Mouse (Mus musculus) embryonic facial prominence, embryonic 11.5 days (tissue): ENCODE results near the gene Cox19. TPM values are rescaled to one million over a fixed set of nuclear protein-coding genes. Genes with fewer than 3 reads are reported as not detected.

Source experiments
- ATAC-seq: fragments of 200-750 bp; cut with Nextera tagmentation; replicated peaks from 2 replicates; pipeline ENCODE4 v1.8.0; 2017; ENCODE audit warnings: low read depth; ENCODE audit not compliant: insufficient number of reproducible peaks, low FRiP score, low TSS enrichment
- DNase-seq: peaks from one replicate; pipeline ENCODE4 v3.0.0-alpha.2; 2015; ENCODE audit warnings: low spot score
- H3K27ac ChIP-seq: fragments of 300-500 bp; sonication (generic); replicated peaks from 2 replicates; pipeline ENCODE4 v1.5.1; 2014; ENCODE audit warnings: mild to moderate bottlenecking, low read depth, low read length, control low read depth
- H3K27me3 ChIP-seq: fragments of 300-500 bp; sonication (generic); 2 replicates; pipeline ENCODE4 v1.6.1; 2014; ENCODE audit warnings: mild to moderate bottlenecking, low read length, moderate library complexity, mixed read lengths; ENCODE audit not compliant: control insufficient read depth, insufficient read depth
- H3K36me3 ChIP-seq: fragments of 300-500 bp; sonication (generic); replicated peaks from 2 replicates; pipeline ENCODE4 v1.6.1; 2014; ENCODE audit warnings: low read depth, mild to moderate bottlenecking, low read length, moderate library complexity, mixed read lengths; ENCODE audit not compliant: control insufficient read depth, insufficient read depth
- H3K4me1 ChIP-seq: fragments of 300-500 bp; sonication (generic); 2 replicates; pipeline ENCODE4 v1.6.1; 2014; ENCODE audit warnings: low read length, mixed read lengths; ENCODE audit not compliant: control insufficient read depth, insufficient read depth
- H3K4me2 ChIP-seq: fragments of 300-500 bp; sonication (generic); 2 replicates; pipeline ENCODE4 v1.6.1; 2014; ENCODE audit warnings: low read depth, mild to moderate bottlenecking, control low read depth, low read length, moderate library complexity
- H3K4me3 ChIP-seq: fragments of 300-500 bp; sonication (generic); 2 replicates; pipeline ENCODE4 v1.5.1; 2014; ENCODE audit warnings: low read depth, low read length, control low read depth
- H3K9ac ChIP-seq: fragments of 300-500 bp; sonication (generic); replicated peaks from 2 replicates; pipeline ENCODE4 v1.6.1; 2014; ENCODE audit warnings: mild to moderate bottlenecking, control low read depth, low read length
- H3K9me3 ChIP-seq: fragments of 300-500 bp; sonication (generic); replicated peaks from 2 replicates; pipeline ENCODE4 v1.6.1; 2016; ENCODE audit warnings: mild to moderate bottlenecking, low read length, inconsistent platforms, mixed read lengths; ENCODE audit not compliant: control insufficient read depth
- WGBS: fragments of 180-500 bp; shearing (Covaris S2); extraction: QIAGEN DNeasy Blood & Tissue Kit; methylation state at CpG from one replicate; pipeline ENCODE4 v1.1.7; 2014; 5-methylcytosine and 5-hydroxymethylcytosine counted together
- polyA plus RNA-seq: library from polyadenylated mRNA; unstranded; fragments of >200 nt; fragmentation: Nextera tagmentation; extraction: Ambion mirVana; gene quantifications from 2 replicates; pipeline ENCODE4 v1.2.1, GENCODE M21; 2014

The Cox19 gene
- polyA plus RNA-seq, 1 experiment from 2014 or later: 116 TPM

DNA sequence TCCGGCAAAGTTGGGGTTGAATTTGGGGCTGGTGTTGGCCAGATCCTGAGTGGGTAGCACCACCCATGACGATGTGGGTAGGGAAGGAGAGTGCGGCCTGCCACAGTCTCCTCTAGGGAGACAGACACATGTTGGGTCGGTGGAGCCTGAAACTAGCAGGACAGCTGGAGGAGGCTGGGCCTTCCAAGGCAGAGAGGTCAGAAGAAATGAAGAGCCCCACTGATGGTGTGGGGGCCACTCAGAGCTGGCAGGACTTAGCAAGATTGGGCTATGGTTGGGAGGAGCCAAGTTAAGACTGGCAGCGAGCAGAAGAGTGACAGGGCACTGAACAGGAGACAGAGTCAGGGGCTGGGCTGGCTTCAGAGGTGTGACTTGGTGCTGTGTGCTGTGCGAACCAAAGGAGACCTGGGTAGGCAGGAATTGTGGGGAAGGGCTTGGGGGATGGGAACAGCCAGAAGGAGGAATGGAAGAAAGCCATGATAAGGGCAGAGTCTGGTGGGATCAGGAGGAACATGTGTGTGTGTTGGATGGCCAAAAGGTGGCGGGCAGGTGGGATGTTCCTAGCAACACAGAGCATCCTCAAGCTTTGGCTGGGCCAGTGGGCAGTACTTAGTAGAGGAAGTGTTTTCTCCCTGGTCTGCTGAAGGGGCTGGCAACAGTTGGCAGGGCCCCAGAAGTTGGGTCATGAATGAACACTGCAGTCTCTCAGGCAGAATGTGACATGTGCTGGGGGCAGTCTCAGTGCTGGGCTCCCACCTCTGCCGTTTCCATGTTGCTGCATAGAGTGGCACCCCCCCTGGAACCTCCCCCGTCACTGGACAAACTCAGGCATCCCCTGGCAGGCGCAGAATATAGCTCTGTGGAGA, 36.3 kb upstream of the Cox19 start:
- Histone ChIP-seq H3K27ac (0 out of 2 replicates have a peak overlapping the region, but pooled peaks have one; percentile 3), H3K4me1 (peaks cover 2% of the 10 kb centered on the region; the same call in 1 of the 2 replicates)
- WGBS: 83% methylated on average over 10 of the region's 10 CpGs

DNA sequence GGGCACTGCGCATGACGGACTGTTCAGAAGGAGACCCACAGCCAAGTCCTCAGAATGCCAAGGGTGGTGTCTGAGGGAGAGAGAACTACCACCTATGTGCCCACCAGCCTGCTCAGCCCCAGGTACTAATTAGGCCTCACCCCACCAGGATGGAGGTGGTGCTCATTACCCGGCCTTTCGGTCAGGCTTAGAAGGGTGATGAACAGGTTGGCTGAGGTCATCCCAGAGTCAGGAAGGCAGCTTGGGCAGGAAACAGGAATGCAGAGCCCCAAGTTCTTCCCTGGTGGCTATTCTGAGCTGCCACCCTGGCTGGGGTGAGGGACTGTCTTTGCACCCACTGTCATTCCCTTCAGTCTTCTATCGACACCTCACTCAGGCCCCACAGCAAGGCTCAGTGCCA, 34.8 kb upstream of the Cox19 start:
- Histone ChIP-seq H3K4me3 (no peak overlapping the region), H3K4me2 (no peak overlapping the region), H3K27me3 (no peaks in the 10 kb centered on the region), H3K27ac (no peak overlapping the region), H3K4me1 (peaks cover 3% of the 10 kb centered on the region; the same call in 1 of the 2 replicates), H3K36me3 (no peaks in the 10 kb centered on the region), H3K9ac (no peak overlapping the region), H3K9me3 (no peaks in the 10 kb centered on the region)
- WGBS: 96% methylated on average over 5 of the region's 5 CpGs
- DNase-seq (no peak), ATAC-seq (no peak)

More for the DNA sequence above, 36.3 kb upstream of the Cox19 start:
- H3K36me3 ChIP-seq: no peaks in the 10 kb centered on the region
- H3K4me3 ChIP-seq: no peak overlapping the region
- no peak for ATAC-seq
- no peaks in the 10 kb centered on the region for H3K9me3 ChIP-seq
- no peak overlapping the region for H3K9ac ChIP-seq
- H3K27me3 ChIP-seq: no peaks in the 10 kb centered on the region
- no peak overlapping the region for H3K4me2 ChIP-seq
- no peak for DNase-seq

DNA sequence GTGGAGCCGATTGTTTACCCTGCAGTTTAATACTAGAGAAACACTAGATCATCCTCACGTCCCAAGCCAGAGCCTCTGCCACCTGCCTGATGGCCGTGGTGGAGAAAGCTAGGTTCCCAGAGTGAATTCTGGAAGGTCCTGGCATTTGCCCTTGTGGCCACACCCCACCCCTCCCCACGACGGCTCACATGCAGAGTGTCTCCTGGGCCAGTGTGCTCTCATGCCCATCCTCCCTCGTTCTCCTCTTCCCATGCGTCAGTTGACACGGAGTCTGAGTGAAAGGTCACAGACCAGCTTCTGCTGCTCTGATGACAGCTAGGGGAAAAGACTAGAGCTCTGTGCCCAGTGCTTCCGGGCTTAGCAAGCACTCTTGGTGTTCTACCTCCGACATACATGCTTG, 33.3 kb upstream of the Cox19 start:
- Histone ChIP-seq H3K9me3 (no peaks in the 10 kb centered on the region), H3K27ac (no peak overlapping the region), H3K36me3 (no peaks in the 10 kb centered on the region), H3K4me1 (peaks cover 3% of the 10 kb centered on the region; the same call in 1 of the 2 replicates), H3K9ac (no peak overlapping the region), H3K27me3 (no peaks in the 10 kb centered on the region), H3K4me3 (no peak overlapping the region), H3K4me2 (no peak overlapping the region)
- DNase-seq (no peak), ATAC-seq (no peak)
- WGBS: 69% methylated on average over 10 of the region's 10 CpGs

DNA sequence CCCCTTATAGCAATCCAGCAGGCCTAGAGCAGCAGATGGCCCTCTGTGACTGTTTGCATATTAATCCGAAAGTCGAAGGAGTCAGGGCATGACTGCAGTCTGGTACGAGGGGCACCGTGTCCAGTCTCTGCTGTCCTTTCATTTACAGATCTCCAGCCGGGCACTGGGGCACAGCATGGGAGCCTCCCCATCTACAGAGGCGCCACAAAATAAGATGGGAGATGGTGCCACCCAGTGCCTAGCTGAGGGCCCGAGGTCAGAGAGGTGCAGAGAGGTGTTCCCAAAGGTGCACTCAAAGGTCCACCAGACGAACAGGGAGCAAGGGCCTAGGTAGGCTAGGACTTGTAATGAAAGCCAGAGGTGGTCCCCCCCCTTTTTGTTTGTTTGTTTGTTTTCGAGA, 32.0 kb upstream of the Cox19 start:
- no peaks in the 10 kb centered on the region for H3K36me3 ChIP-seq
- no peak overlapping the region for H3K4me3 ChIP-seq
- peaks cover 3% of the 10 kb centered on the region; the same call in 1 of the 2 replicates for H3K4me1 ChIP-seq
- ATAC-seq: no peak
- H3K27me3 ChIP-seq: no peaks in the 10 kb centered on the region
- H3K4me2 ChIP-seq: no peak overlapping the region
- H3K9ac ChIP-seq: no peak overlapping the region
- WGBS: 84% methylated on average over 9 of the region's 9 CpGs
- H3K9me3 ChIP-seq: no peaks in the 10 kb centered on the region
- no peak for DNase-seq
- no peak overlapping the region; the same call in 1 of the 2 replicates for H3K27ac ChIP-seq

DNA sequence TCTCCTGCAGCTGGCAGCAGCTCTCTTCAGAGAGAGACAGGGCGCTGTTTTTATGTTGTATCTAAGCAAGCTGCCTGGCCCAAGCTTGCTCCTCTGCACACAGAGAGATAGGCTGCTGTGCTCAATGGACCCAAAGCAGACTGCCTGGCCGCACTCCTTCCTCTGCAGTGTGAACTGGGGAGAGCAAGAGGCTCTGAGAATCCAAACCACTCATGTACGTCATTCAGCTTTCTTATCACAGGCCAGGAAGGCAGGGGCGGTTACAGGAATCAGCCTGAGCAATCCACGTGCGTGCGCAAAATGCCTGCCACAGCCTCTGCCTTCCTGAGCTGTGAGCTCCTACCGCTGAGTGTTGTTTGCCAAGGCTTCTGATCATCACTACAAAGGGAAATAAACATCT, 31.5 kb upstream of the Cox19 start:
- H3K9me3 ChIP-seq: no peaks in the 10 kb centered on the region
- no peaks in the 10 kb centered on the region for H3K27me3 ChIP-seq
- H3K4me3 ChIP-seq: no peak overlapping the region
- peak overlapping the region; percentile 13; the same call in 1 of the 2 replicates for H3K4me2 ChIP-seq
- H3K9ac ChIP-seq: peak overlapping the region; percentile 28; the same call in 1 of the 2 replicates
- no peaks in the 10 kb centered on the region for H3K36me3 ChIP-seq
- ATAC-seq (no peak), DNase-seq (no peak)
- H3K27ac ChIP-seq: no peak overlapping the region; the same call in 1 of the 2 replicates
- H3K4me1 ChIP-seq: peaks cover 4% of the 10 kb centered on the region
- WGBS: 85% methylated on average over 8 of the region's 8 CpGs

DNA sequence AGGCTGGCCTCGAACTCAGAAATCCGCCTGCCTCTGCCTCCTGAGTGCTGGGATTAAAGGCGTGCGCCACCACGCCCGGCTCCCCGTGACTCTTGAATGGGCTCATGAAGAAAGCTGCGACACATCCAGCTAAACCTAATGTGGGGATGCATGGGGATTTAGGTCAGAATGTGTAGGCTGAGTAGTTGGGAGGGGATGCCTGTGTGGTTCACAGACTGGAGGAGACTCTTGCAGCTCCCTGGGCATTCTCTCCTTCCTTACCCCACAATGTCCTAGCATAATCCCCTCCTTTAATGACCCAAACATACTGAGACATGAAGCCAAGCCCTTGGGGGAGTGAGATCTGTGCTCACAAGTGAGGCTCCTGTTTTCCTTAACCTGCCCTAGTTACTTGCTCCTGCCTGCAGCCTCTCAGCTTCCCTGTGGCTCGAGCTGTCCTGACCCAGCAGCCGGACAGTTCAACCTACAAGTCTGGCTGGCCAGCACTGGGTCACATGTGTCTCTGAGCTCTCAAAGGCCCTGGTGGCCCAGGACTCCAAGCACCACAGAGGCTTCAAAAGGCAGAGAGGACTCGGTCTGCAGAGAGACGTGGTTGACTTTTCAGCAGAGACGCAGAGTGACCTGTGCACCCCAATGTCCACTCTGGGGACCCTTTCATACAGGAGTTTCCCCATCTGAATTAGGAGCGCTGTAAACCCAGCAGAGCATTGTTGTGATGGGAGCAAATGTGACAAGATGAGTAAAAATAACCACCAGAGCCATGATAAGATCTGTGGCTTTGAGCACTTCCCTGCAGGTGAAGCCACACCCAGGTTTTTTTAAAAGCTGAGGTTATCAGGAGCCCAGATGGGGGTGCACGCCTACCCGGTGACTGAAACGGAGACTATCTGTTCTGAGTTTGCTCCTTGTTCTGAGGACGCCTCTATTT, 30.6 kb upstream of the Cox19 start:
- DNase-seq: no peak
- no peak for ATAC-seq
- Histone ChIP-seq H3K4me2 (no peak overlapping the region), H3K27me3 (no peaks in the 10 kb centered on the region), H3K4me3 (no peak overlapping the region), H3K27ac (0 out of 2 replicates have a peak overlapping the region, but pooled peaks have one; percentile 35), H3K9me3 (no peaks in the 10 kb centered on the region), H3K4me1 (peaks cover 6% of the 10 kb centered on the region), H3K36me3 (no peaks in the 10 kb centered on the region), H3K9ac (no peak overlapping the region; the same call in 1 of the 2 replicates)
- WGBS: 86% methylated on average over 18 of the region's 18 CpGs

DNA sequence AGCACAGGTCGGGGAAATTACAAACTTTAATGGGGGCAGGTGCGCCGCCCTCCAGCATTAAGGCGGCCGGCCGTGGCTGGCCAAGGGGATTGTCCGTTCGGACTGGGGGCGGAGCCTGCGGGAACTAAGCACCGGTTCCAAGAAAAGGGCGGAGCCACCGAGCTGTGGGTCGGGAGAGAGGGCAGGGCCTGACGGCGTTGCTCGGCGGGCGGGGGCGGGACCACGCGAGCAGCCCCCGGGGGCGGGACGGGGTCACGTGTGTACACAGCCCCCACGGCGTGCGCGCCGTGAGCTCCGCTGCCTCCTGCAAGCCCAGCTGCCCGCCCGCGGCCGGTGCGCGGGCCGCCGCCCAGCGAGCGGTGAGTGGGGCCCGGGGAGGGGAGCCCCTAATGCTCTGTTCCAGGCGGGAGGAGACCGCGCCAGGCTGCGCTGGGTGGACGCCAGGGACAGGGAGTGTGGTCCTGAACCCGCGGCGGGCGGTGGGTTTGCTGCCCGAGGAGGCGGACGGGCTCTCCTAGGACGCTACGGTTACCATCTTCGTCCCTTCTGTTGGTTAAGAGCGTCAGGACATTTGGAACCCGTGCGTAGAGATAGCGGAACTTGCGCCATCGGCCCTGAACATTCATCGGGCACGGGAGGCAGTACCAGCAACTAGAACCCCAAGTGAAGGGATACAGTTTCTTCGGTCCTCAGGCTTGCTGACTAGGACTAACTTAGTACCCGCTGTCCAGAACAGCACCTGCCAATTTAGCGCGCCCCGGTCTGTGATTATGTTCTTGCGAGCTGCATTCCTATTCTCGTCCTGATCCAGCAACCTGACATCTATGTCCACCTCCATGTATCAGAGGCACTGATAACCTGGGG, 29.4 kb upstream of the Cox19 start:
- peak overlapping the region; percentile 95 for H3K4me2 ChIP-seq
- peak overlapping the region; percentile 70 for H3K9ac ChIP-seq
- no peaks in the 10 kb centered on the region for H3K27me3 ChIP-seq
- peak overlapping the region; percentile 65 for H3K4me3 ChIP-seq
- H3K9me3 ChIP-seq: no peaks in the 10 kb centered on the region
- peaks cover 6% of the 10 kb centered on the region for H3K4me1 ChIP-seq
- no peaks in the 10 kb centered on the region for H3K36me3 ChIP-seq
- peak overlapping the region; percentile 28; the same call in 1 of the 2 replicates for H3K27ac ChIP-seq
- ATAC-seq (peak; percentile 70), DNase-seq (peak; percentile 88)
- 2% methylated on average over 73 of the region's 73 CpGs for WGBS
